Mouse (Mus musculus): ENCODE measurements around the gene Pigk. TPM values are rescaled to one million over a fixed set of nuclear protein-coding genes. Genes with fewer than 3 reads are reported as not detected.

Gene Pigk
- polyA plus RNA-seq, 1 experiment from 2014 or later, result 50.8 TPM

DNA sequence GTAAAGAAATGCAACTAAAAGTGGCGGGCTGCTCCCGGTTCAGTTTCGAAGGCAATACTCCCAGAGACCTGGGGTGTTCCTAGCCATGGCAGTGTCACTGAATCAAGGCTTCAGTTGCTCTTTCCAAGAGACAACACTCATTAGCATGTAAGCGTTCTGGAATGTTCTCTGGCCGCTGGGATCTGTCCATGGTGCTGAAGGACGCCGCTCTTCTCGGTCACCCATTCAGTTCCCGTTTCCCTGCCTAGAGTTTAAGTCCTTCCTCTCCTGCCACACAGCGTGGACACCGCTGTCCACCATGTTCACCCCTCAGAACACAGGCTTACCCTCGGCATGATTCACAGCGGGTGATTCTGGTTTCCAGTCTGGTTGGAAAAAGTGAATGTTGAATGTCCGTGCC is 107.3 kb downstream of the Pigk start:
- no peaks in the 10 kb centered on the region for H3K9me3 ChIP-seq
- H3K27ac ChIP-seq (replicated peaks), result no peak overlapping the region
- no peak overlapping the region for H3K4me2 ChIP-seq
- no peaks in the 10 kb centered on the region for H3K36me3 ChIP-seq
- no peak overlapping the region for H3K4me3 ChIP-seq
- H3K9ac ChIP-seq, result no peak overlapping the region
- no peaks in the 10 kb centered on the region for H3K27me3 ChIP-seq
- no peaks in the 10 kb centered on the region for H3K4me1 ChIP-seq (replicated peaks)
- no peak for ATAC-seq (ENCODE audit: low FRiP score, low read depth)
- 71% methylated on average over 14 of the region's 14 CpGs for WGBS

DNA sequence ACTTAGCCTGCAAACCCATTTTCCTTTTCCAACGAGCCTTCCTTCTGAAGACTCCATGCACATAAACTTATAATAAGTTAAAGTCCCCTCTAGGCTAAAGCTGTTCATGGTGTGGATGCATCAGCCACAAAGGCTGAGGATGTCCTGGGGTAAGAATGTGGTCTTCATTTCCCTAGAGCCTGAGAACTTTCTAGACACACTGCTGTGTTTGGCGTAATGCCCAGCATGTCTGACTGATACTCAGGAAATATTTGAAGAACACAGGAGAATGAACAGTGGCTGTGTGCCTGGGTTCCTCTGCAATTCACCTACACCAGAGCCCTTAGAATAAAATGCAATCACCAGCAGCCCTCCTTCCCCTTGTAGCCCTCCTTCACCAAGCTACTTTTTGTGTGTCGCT is 117.5 kb downstream of the Pigk start:
- no peak overlapping the region for H3K9ac ChIP-seq
- peak overlapping the region; percentile 0; the same call in 1 of the 2 replicates for H3K27ac ChIP-seq (replicated peaks)
- no peaks in the 10 kb centered on the region for H3K36me3 ChIP-seq
- H3K4me1 ChIP-seq (replicated peaks), result peaks cover 6% of the 10 kb centered on the region
- WGBS, result 59% methylated on average over 3 of the region's 3 CpGs
- H3K9me3 ChIP-seq, result no peaks in the 10 kb centered on the region
- no peak for ATAC-seq (ENCODE audit: low FRiP score, low read depth)
- no peak overlapping the region for H3K4me2 ChIP-seq
- H3K4me3 ChIP-seq, result no peak overlapping the region
- H3K27me3 ChIP-seq, result no peaks in the 10 kb centered on the region

DNA sequence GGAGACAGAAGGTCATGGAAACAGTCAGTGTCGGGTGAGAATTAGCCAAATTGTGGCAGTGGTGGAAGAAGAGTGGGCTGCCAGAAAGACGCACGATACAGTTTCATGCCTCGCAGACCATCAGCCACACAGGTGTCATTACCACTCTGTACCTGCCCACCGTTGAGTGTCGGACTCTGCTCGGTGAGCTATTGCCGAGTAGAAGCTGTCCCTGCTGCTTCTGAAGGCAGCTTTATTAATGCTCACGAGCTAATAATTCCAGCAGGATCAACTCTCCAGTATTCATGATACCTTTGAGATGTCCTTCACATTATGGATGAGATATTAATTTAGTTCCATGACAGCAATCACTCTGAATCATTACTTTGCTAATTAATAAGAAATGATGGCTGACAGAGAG is 118.1 kb downstream of the Pigk start:
- 67% methylated on average over 9 of the region's 9 CpGs for WGBS
- Histone ChIP-seq H3K27ac (replicated peaks) (0 out of 2 replicates have a peak overlapping the region, but pooled peaks have one; percentile 0), H3K9me3 (no peaks in the 10 kb centered on the region), H3K27me3 (no peaks in the 10 kb centered on the region), H3K4me1 (replicated peaks) (peaks cover 6% of the 10 kb centered on the region), H3K36me3 (no peaks in the 10 kb centered on the region), H3K9ac (no peak overlapping the region), H3K4me3 (no peak overlapping the region), H3K4me2 (no peak overlapping the region)
- 0 out of 2 replicates have a peak, but pooled peaks have one; percentile 30 for ATAC-seq (ENCODE audit: low FRiP score, low read depth)

DNA sequence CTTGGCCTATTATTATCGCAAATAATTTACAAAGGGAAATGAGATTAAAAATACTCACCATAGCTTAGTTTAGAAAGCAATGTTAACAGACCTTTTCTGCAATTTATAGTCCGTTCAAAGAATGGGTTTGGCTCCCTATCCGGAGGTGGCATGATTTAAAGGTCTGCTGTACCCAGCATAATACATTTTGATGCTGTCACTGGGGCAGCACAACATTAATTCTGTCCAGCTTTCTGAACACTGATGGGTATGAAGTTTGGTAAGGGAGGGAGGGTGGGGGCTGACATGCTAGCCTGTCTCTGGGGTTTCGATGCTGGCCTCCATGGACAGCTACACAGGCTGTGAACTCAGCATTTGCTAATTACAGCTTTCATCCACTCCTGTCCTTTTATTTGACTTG is 118.5 kb downstream of the Pigk start:
- Histone ChIP-seq H3K9ac (no peak overlapping the region), H3K27me3 (no peaks in the 10 kb centered on the region), H3K9me3 (no peaks in the 10 kb centered on the region), H3K4me1 (replicated peaks) (peaks cover 6% of the 10 kb centered on the region), H3K36me3 (no peaks in the 10 kb centered on the region), H3K4me3 (no peak overlapping the region), H3K4me2 (no peak overlapping the region), H3K27ac (replicated peaks) (no peak overlapping the region)
- no peak for ATAC-seq (ENCODE audit: low FRiP score, low read depth)
- 76% methylated on average over 4 of the region's 4 CpGs for WGBS

DNA sequence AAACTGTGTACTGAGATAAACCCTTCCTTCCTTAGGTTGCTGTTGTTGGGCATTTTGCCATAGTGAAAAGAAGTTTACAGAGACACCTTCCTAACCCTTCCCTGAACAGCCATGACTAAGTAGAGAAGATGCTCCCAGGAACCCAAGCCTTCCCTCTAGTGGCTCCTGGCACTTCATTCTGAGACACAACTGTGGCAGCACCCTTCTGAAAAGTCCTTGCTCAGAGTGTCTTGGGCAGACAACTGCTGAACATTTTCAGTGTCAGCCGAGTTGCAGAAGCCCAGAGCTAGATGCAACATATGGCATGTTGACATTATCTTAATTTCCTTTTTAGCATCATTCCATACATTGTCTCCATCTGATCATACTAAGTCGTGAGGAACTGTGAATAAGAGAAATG is 123.5 kb downstream of the Pigk start:
- ATAC-seq (ENCODE audit: low FRiP score, low read depth), result no peak
- 66% methylated on average over 2 of the region's 2 CpGs for WGBS

DNA sequence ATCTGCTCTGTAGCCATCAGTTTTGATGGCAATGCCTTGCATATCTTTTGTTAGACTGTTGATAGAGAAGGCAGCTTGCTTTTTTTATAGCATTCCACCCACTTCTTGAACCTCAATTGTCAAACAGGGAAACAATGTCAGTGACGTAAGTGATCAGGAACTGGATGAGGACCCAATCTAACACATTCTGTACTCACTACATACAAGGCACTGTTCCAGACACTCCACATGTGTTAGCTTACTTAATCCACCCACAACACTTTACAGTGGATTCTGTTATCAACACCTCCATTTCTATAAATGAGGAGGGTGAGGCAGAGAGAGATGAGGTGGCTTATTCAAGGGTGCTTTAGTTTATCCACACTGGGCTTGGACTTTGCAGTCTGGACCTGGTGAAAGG is 124.0 kb downstream of the Pigk start:
- Histone ChIP-seq H3K4me2 (no peak overlapping the region), H3K4me3 (no peak overlapping the region), H3K9ac (no peak overlapping the region), H3K36me3 (no peaks in the 10 kb centered on the region), H3K27ac (replicated peaks) (no peak overlapping the region), H3K9me3 (no peaks in the 10 kb centered on the region), H3K4me1 (replicated peaks) (peaks cover 15% of the 10 kb centered on the region), H3K27me3 (no peaks in the 10 kb centered on the region)
- ATAC-seq (ENCODE audit: low FRiP score, low read depth), result no peak
- WGBS, result 74% methylated on average over 1 of the region's 1 CpGs

More for the DNA sequence above, 123.5 kb downstream of the Pigk start:
- peaks cover 13% of the 10 kb centered on the region for H3K4me1 ChIP-seq (replicated peaks)
- no peak overlapping the region for H3K9ac ChIP-seq
- no peaks in the 10 kb centered on the region for H3K9me3 ChIP-seq
- no peaks in the 10 kb centered on the region for H3K27me3 ChIP-seq
- H3K4me3 ChIP-seq, result no peak overlapping the region
- no peak overlapping the region for H3K4me2 ChIP-seq
- H3K27ac ChIP-seq (replicated peaks), result no peak overlapping the region
- H3K36me3 ChIP-seq, result no peaks in the 10 kb centered on the region

DNA sequence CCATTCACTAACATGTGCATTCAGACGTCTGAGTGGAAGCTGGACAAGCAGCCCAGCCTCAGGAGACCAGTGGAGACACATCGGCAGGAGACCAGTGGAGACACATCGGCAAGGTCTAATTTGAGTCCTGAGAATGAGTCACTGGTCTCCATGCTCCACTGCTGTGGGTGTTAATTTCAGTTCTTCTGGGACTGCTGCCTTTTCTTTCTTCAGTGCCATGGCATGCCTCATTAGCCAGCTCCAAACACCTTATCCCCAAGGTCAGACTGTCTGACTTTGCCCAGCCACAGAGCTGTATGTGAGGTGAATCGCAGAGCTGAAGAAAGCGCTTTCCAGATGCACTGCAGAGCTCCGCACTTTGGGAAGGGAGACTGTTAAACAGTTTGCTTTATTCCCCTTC is 127.4 kb downstream of the Pigk start:
- Histone ChIP-seq H3K9ac (no peak overlapping the region), H3K9me3 (no peaks in the 10 kb centered on the region), H3K4me3 (no peak overlapping the region), H3K27me3 (no peaks in the 10 kb centered on the region), H3K4me1 (replicated peaks) (peaks cover 19% of the 10 kb centered on the region), H3K4me2 (no peak overlapping the region), H3K27ac (replicated peaks) (0 out of 2 replicates have a peak overlapping the region, but pooled peaks have one; percentile 30), H3K36me3 (no peaks in the 10 kb centered on the region)
- ATAC-seq (ENCODE audit: low FRiP score, low read depth), result no peak
- 75% methylated on average over 6 of the region's 6 CpGs for WGBS

DNA sequence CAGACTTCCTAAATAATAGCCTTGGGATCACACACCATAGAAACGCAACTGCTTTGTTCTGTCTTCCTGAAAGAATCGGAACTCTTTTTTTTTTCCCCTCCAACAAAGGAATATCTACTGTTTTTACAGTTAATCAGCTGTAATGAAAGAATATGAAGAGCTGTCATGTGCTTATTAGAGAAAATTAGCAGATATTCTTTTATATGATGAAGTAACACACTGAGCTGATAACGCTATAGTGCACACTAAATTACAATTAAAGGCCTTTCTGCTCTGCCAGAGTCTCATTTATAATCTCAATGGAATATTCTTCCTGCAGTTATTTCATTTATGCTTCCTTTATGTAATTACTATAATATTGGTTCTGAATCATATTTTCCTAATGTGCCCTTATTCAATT is 128.7 kb downstream of the Pigk start:
- no peak overlapping the region for H3K4me3 ChIP-seq
- 45% methylated on average over 3 of the region's 3 CpGs for WGBS
- H3K9ac ChIP-seq, result no peak overlapping the region
- H3K4me2 ChIP-seq, result no peak overlapping the region
- no peak overlapping the region for H3K27ac ChIP-seq (replicated peaks)
- no peak for ATAC-seq (ENCODE audit: low FRiP score, low read depth)
- H3K9me3 ChIP-seq, result no peaks in the 10 kb centered on the region
- no peaks in the 10 kb centered on the region for H3K27me3 ChIP-seq
- peaks cover 24% of the 10 kb centered on the region for H3K4me1 ChIP-seq (replicated peaks)
- no peaks in the 10 kb centered on the region for H3K36me3 ChIP-seq

DNA sequence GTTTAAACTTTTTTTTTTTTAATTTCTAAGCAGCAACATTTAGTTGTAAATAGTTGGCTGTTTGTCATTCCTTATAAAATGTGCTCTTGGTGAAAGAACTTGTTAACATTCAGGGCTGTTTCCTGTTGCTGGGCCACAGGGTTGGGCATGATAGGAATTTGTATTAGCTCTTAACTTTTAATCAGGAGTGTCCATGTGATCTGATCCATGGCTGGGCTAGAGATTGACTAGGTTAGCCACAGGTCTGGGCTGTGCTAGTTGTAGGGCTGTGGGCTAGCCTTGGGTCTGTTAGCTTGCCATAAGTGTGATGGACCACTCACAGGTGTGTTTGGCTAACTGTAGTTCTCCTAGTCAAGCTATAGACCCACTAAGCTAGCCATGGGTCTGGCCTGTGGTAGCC is 130.0 kb downstream of the Pigk start:
- no peaks in the 10 kb centered on the region for H3K9me3 ChIP-seq
- H3K4me3 ChIP-seq, result no peak overlapping the region
- H3K36me3 ChIP-seq, result no peaks in the 10 kb centered on the region
- H3K4me2 ChIP-seq, result no peak overlapping the region
- H3K27me3 ChIP-seq, result no peaks in the 10 kb centered on the region
- H3K9ac ChIP-seq, result no peak overlapping the region
- H3K27ac ChIP-seq (replicated peaks), result no peak overlapping the region
- ATAC-seq (ENCODE audit: low FRiP score, low read depth), result no peak
- peaks cover 24% of the 10 kb centered on the region for H3K4me1 ChIP-seq (replicated peaks)

DNA sequence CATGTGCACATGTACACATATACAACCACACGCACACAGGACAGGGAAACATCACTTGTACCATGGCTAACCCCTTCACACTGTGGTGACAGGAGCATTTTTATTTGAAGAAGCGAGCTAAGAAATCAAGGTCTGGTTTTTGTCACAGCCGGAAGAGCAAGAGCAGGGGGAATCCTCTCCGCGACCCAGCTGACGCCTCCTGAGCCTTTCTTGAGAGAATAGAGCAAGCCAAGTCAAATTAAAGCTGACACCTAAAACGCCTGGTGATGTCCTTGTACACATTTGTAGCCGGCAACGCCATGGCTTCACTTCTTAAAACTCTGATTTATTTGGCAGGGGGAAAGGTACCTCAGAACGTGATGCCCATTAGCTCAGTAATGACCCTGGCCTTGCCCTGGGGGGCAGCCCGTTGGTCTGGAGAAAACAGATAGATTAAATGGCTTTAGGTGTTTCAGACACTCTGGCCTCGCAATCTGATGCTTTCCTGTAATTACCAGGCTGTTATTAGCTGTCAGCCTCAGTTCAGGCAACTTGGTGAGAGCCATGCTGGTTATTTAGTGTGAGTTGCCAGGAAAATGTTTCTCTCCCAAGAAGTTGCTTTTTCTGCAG is 141.2 kb downstream of the Pigk start:
- no peaks in the 10 kb centered on the region for H3K27me3 ChIP-seq
- H3K9ac ChIP-seq, result no peak overlapping the region
- WGBS, result 44% methylated on average over 12 of the region's 12 CpGs
- ATAC-seq (ENCODE audit: low FRiP score, low read depth), result no peak
- no peaks in the 10 kb centered on the region for H3K9me3 ChIP-seq
- H3K4me2 ChIP-seq, result no peak overlapping the region
- no peak overlapping the region for H3K4me3 ChIP-seq
- H3K4me1 ChIP-seq (replicated peaks), result peaks cover 18% of the 10 kb centered on the region
- no peak overlapping the region for H3K27ac ChIP-seq (replicated peaks)
- no peaks in the 10 kb centered on the region for H3K36me3 ChIP-seq

DNA sequence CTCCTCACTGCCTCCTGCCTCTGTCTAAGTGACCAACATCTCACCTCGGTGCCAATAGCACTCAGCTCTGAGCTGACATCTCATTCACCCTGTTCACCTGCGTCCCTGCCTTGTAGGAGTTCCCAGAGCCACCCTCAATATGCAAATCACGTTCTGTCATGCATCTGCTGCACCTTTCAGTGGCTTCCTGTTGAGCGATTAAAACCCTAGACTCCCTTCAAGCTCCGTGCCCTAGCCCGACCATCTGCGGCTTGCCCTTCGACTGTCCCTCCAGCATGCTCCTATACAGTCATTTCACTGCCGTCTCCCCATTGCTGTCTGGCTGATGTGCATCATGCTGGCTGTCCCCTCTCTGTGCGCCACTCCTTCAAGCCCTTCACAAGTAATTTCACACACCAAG is 142.2 kb downstream of the Pigk start:
- no peaks in the 10 kb centered on the region for H3K36me3 ChIP-seq
- H3K4me1 ChIP-seq (replicated peaks), result peaks cover 18% of the 10 kb centered on the region
- no peak overlapping the region for H3K4me2 ChIP-seq
- no peak overlapping the region for H3K9ac ChIP-seq
- H3K9me3 ChIP-seq, result no peaks in the 10 kb centered on the region
- no peaks in the 10 kb centered on the region for H3K27me3 ChIP-seq
- WGBS, result 30% methylated on average over 10 of the region's 10 CpGs
- H3K27ac ChIP-seq (replicated peaks), result peak overlapping the region; percentile 35; the same call in 1 of the 2 replicates
- peak; percentile 40; the same call in 1 of the 2 replicates for ATAC-seq (ENCODE audit: low FRiP score, low read depth)
- no peak overlapping the region for H3K4me3 ChIP-seq

DNA sequence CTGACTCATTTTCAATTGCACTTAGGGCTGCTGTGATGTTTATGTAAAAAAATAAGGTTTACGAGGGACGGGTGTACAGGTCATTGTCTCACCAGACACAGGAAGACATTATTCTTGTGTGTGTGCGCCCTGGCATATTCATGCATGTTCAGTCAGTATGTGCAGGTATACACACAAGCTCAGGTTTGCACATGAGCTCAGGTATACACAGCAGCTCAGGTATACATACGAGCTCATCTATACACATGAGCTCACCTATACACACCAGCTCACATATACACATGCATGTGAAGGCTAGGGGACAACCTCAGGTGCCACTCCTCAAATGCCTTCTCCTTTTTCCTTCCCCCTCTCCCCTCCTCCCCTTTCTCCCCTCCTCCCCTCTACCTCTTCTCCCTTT is 147.6 kb downstream of the Pigk start:
- Histone ChIP-seq H3K4me1 (replicated peaks) (peaks cover 4% of the 10 kb centered on the region), H3K4me2 (no peak overlapping the region), H3K27me3 (no peaks in the 10 kb centered on the region), H3K27ac (replicated peaks) (no peak overlapping the region), H3K9ac (no peak overlapping the region), H3K4me3 (no peak overlapping the region), H3K9me3 (no peaks in the 10 kb centered on the region), H3K36me3 (no peaks in the 10 kb centered on the region)
- ATAC-seq (ENCODE audit: low FRiP score, low read depth), result no peak
- 79% methylated on average over 4 of the region's 4 CpGs for WGBS

DNA sequence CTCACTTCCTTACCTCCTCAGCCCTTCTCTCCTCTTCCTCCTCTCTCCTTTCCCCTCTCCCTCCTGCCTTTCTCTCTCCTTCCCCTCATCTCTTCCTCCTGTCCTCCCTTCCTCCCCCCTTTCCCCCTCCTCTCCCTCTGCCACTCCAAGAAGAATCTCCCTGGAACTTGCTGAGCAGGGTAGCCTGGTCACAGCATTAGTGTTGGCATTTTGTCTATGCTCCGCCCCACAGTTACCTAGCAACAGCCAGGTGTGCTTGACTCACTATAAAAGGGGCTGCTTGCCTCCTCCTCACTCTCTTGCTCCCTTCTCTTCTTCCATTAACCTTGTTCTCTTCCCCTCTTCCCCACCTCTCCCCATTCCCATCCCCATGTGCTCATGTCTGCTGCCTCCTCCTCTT is 148.1 kb downstream of the Pigk start:
- Histone ChIP-seq H3K36me3 (no peaks in the 10 kb centered on the region), H3K4me3 (no peak overlapping the region), H3K4me2 (no peak overlapping the region), H3K27me3 (no peaks in the 10 kb centered on the region), H3K4me1 (replicated peaks) (peaks cover 5% of the 10 kb centered on the region; the same call in 1 of the 2 replicates), H3K9ac (no peak overlapping the region), H3K27ac (replicated peaks) (no peak overlapping the region), H3K9me3 (no peaks in the 10 kb centered on the region)
- no peak for ATAC-seq (ENCODE audit: low FRiP score, low read depth)
- 55% methylated on average over 1 of the region's 1 CpGs for WGBS
